Mouse (Mus musculus): ENCODE measurements at regions not wholly inside any gene's neighbourhood (a gene's known extent, or its start where the extent isn't known, plus 50 kb on each side); places are given as distances from the start of the nearest gene placed in this dataset.

GRCm38 (mm10) chr10:100152821-100153220, 137.4 kb downstream of the Kitl start:
- peak; percentile 67 for DNase-seq

GRCm38 (mm10) chr10:100153311-100153710, 137.9 kb downstream of the Kitl start:
- DNase-seq, result no peak

GRCm38 (mm10) chr10:100155566-100155965, 140.1 kb downstream of the Kitl start:
- no peak for DNase-seq

- DNase-seq, result no peak
Observed at GRCm38 (mm10) chr10:100159843-100160531, 144.6 kb downstream of the Kitl start.

- DNase-seq, result no peak
Observed at GRCm38 (mm10) chr10:100160532-100160852, 145.1 kb downstream of the Kitl start.

- DNase-seq, result no peak
Observed at GRCm38 (mm10) chr10:100161117-100161516, 145.7 kb downstream of the Kitl start.

GRCm38 (mm10) chr10:100164526-100164925, 149.1 kb downstream of the Kitl start:
- DNase-seq, result no peak

GRCm38 (mm10) chr10:100170836-100171235, 155.4 kb downstream of the Kitl start:
- peak; percentile 23 for DNase-seq

- DNase-seq, result no peak
Observed at GRCm38 (mm10) chr10:100197673-100198072, 137.8 kb upstream of the Gm4301 start.

GRCm38 (mm10) chr10:100199090-100199690, 136.3 kb upstream of the Gm4301 start:
- DNase-seq, result no peak

GRCm38 (mm10) chr10:100200431-100200830, 135.0 kb upstream of the Gm4301 start:
- DNase-seq, result peak; percentile 29

- no peak for DNase-seq
Observed at GRCm38 (mm10) chr10:100206617-100207530, 128.6 kb upstream of the Gm4301 start.

GRCm38 (mm10) chr10:100210684-100211083, 124.8 kb upstream of the Gm4301 start:
- DNase-seq, result no peak

GRCm38 (mm10) chr10:100224459-100225097, 110.9 kb upstream of the Gm4301 start:
- no peak for DNase-seq

- no peak for DNase-seq
Observed at GRCm38 (mm10) chr10:100259235-100259900, 76.1 kb upstream of the Gm4301 start.

- DNase-seq, result no peak
Observed at GRCm38 (mm10) chr10:100263447-100263846, 72.0 kb upstream of the Gm4301 start.

- DNase-seq, result peak; percentile 67
Observed at GRCm38 (mm10) chr10:100264066-100264465, 71.4 kb upstream of the Gm4301 start.

- DNase-seq, result no peak
Observed at GRCm38 (mm10) chr10:100282471-100282870, 53.0 kb upstream of the Gm4301 start.
